In genomic region chr4:131805255-131805654, GRCm38 (mm10) we compare ENCODE assay signal across 19 mouse cellular contexts. TPM values are rescaled to one million over a fixed set of nuclear protein-coding genes. Genes with fewer than 3 reads are reported as not detected.
DNase-seq lines count a peak whose midpoint lies in the region; ATAC-seq and TF ChIP-seq lines count a peak whose summit lies in the region.
"Had no signal": no experiment of that assay in that cellular context is flagged by ENCODE, and none has a peak within 500 bp of the region (broad histone marks: within the 10 kb centered on the region; RNA-seq: fewer than 3 reads in every experiment).

No protein-coding gene starts in this region.

- DNase-seq in frontal cortex, postnatal 10 days (ENCODE audit: low spot score in 2 of 2), result no peak
- peak; percentile 10 for DNase-seq in CH12.LX (ENCODE audit: extremely low read depth)
- DNase-seq in midbrain, embryonic 10.5 days (ENCODE audit: low spot score), result no peak
- DNase-seq: adrenal gland, adult 2 months; adrenal gland, adult 8-10 months; adrenal gland, postnatal 10 days; adrenal gland, postnatal 14 days; adrenal gland, postnatal 25 days; adrenal gland, postnatal 36 days; B cell, adult 2 months; cerebellum, adult 11 months; cerebellum, adult 11-12 months; cerebellum, adult 18-20 months; cerebellum, adult 2 months had no signal

- peaks cover 4% of the 10 kb centered on the region for H3K9me3 ChIP-seq in CH12.LX (replicated peaks; ENCODE audit: low read length)
- no peaks in the 10 kb centered on the region for H3K9me3 ChIP-seq in midbrain, embryonic 10.5 days (replicated peaks)
- H3K9me3 ChIP-seq: G1E had no signal

- dilution Hi-C loops in CH12.LX (cut with MboI; ENCODE audit: extremely low pct_ligation_motif_present, extremely low pct_unique_long_range_greater_than_20kb, low sequenced_read_pairs), result no loop called here

- H3K27me3 ChIP-seq in CH12.LX (replicated peaks), result peaks cover 80% of the 10 kb centered on the region
- no peaks in the 10 kb centered on the region for H3K27me3 ChIP-seq in midbrain, embryonic 10.5 days (ENCODE audit: low read depth, poor library complexity, severe bottlenecking)
- H3K27me3 ChIP-seq: Patski had no signal

- no peak for TF ChIP-seq POLR2A in CH12.LX (IDR thresholded peaks at IDR 0.05; ENCODE audit: low read depth, low read length)

- TF ChIP-seq EP300 in CH12.LX (IDR thresholded peaks at IDR 0.05; ENCODE audit: low read length), result no peak

- ATAC-seq in frontal cortex, adult (ENCODE audit: low TSS enrichment), result peak; percentile 70
- ATAC-seq: activated CD4-positive, CD25-positive, alpha-beta regulatory T cell, adult 4 months; CD4-positive, CD25-positive, alpha-beta regulatory T cell, adult 4 months; Patski had no signal

- H3K79me2 ChIP-seq in CH12.LX (replicated peaks; ENCODE audit: control insufficient read depth, extremely low read depth, insufficient read depth, poor library complexity, severe bottlenecking), result no peaks in the 10 kb centered on the region

- TF ChIP-seq RAD21 in CH12.LX (IDR thresholded peaks at IDR 0.05; ENCODE audit: low read depth, low read length), result no peak

- WGBS in midbrain, embryonic 10.5 days, result 85% methylated on average over 3 of the region's 3 CpGs

- TF ChIP-seq CTCF in CH12.LX (conservative IDR thresholded peaks at IDR 0.05 in 1 of 2, IDR thresholded peaks at IDR 0.05 in 1 of 2; ENCODE audit: low read depth in 2 of 2, low read length in 2 of 2), result no peak

- H3K4me1 ChIP-seq in CH12.LX (ENCODE audit: control insufficient read depth in 1 of 2, insufficient read depth in 2 of 2), result peaks cover 0 to 6% of the 10 kb centered on the region in 2 experiments; a peak in 1 of 4 replicates
- H3K4me1 ChIP-seq in midbrain, embryonic 10.5 days, result peaks cover 13% of the 10 kb centered on the region; the same call in 1 of the 2 replicates

- no peak overlapping the region for H3K4me3 ChIP-seq in CH12.LX (replicated peaks in 1 of 3; ENCODE audit: low read depth in 2 of 3, low read length in 2 of 3, poor library complexity in 1 of 3)
- no peak overlapping the region for H3K4me3 ChIP-seq in midbrain, embryonic 10.5 days

- H3K4me2 ChIP-seq in CH12.LX (ENCODE audit: insufficient read depth, low read depth, poor library complexity, severe bottlenecking), result no peak overlapping the region

- H3K9ac ChIP-seq in CH12.LX (ENCODE audit: insufficient read depth, low read depth), result no peak overlapping the region

- H3K27ac ChIP-seq in CH12.LX (ENCODE audit: insufficient read depth, low read depth), result no peak overlapping the region
- no peak overlapping the region for H3K27ac ChIP-seq in midbrain, embryonic 10.5 days (replicated peaks)

- in situ Hi-C loops in CH12.LX (cut with MboI; ENCODE audit: low pct_ligation_motif_present, low pct_unique_long_range_greater_than_20kb, low sequenced_read_pairs), result no loop called here

- H3K36me3 ChIP-seq in CH12.LX (replicated peaks in 1 of 2; ENCODE audit: control insufficient read depth in 1 of 2, insufficient read depth in 1 of 2, low read length in 1 of 2), result no peaks in the 10 kb centered on the region
- peaks cover 4% of the 10 kb centered on the region; the same call in 1 of the 2 replicates for H3K36me3 ChIP-seq in midbrain, embryonic 10.5 days

TF ChIP-seq in CH12.LX, 34 proteins besides CTCF, POLR2A, EP300 and RAD21:
- no peak for TF ChIP-seq POLR2AphosphoS2 (IDR thresholded peaks at IDR 0.05; ENCODE audit: low read depth, low read length)
- no peak for TF ChIP-seq MAFK (IDR thresholded peaks at IDR 0.05; ENCODE audit: insufficient replicate concordance, low read length)
- TF ChIP-seq USF1 (IDR thresholded peaks at IDR 0.05; ENCODE audit: low read depth, low read length), result no peak
- no peak for TF ChIP-seq CHD1 (IDR thresholded peaks at IDR 0.05; ENCODE audit: low read depth, low read length)
- no peak for TF ChIP-seq KAT2A (IDR thresholded peaks at IDR 0.05; ENCODE audit: insufficient replicate concordance, low read length)

RNA-seq across cellular contexts. Expression of gene Ptpru, which starts 32.8 kb away (rescaled TPM):
- 0.08 and 0.38 TPM in 2 replicates for total RNA-seq in CH12.LX (2012; rRNA removed)
- total RNA-seq in CH12.LX (2014; rRNA removed), result not detected in 2 replicates
- polyA plus RNA-seq in CH12.LX (2012; ENCODE audit: insufficient read length, low read depth), result not detected in 2 replicates
- polyA plus RNA-seq in midbrain, embryonic 10.5 days (2016; fragmentation: Nextera tagmentation; extraction: Ambion mirVana), result 12.4 and 16.8 TPM in 2 replicates
- polyA plus RNA-seq: CD4-positive, CD25-positive, alpha-beta regulatory T cell, adult 4 months had no signal

RNA-seq across cellular contexts. Expression of gene Mecr, which starts 38.0 kb away (rescaled TPM):
- total RNA-seq in CH12.LX (2012; rRNA removed), result 42.8 and 43.0 TPM in 2 replicates
- 54.6 and 56.4 TPM in 2 replicates for total RNA-seq in CH12.LX (2014; rRNA removed)
- polyA plus RNA-seq in CH12.LX (2012; ENCODE audit: insufficient read length, low read depth), result 77.1 and 77.3 TPM in 2 replicates
- 51.7 and 58.0 TPM in 2 replicates for polyA plus RNA-seq in midbrain, embryonic 10.5 days (2016; fragmentation: Nextera tagmentation; extraction: Ambion mirVana)

Comparison
In these comparisons a context has a peak if more than half of its experiments do, and no peak if none do; other contexts are left out.
1. RNA of gene Ptpru, which starts 32.8 kb away (polyA plus RNA-seq): 12.4 to 16.8 TPM in midbrain, embryonic 10.5 days; not detected in CH12.LX; every median in the first group is over 10 times any median in the second.